Mouse (Mus musculus): ENCODE results near the gene Entpd3.

The Entpd3 gene

DNA sequence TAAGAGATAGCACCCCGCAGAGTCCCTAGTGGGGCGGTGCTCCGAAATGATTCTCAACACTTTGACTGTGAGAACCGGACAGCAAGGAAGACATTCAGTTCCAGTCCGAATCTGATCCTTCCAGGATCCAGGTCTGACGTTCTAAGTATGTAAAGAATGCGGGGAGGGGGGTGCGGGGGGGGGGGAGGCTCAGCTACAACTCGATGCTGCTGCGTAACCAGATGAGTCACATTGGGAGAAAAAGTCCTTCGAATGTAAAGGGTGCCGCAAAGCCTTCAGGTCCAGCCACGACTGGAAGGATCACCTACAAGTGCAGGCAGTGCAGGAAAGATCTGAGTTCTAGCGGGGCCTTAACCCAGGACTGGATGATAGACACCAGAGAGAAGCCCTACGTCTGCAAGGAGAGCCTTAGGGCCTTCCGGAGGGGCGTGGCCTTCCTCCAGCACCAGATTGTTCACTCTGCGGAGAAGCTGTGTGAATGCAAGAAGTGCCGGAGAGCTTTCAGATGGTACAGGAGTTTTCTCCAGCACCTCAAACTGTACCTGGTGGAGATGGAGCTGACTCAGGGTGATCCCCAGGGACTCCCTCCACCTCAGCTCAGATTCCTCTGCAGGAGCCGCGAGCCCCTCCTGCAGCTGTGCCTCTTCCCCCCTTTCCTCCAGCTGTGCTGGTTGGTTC lies 42.5 kb downstream of the Entpd3 start:
- DNase-seq = no peak

DNA sequence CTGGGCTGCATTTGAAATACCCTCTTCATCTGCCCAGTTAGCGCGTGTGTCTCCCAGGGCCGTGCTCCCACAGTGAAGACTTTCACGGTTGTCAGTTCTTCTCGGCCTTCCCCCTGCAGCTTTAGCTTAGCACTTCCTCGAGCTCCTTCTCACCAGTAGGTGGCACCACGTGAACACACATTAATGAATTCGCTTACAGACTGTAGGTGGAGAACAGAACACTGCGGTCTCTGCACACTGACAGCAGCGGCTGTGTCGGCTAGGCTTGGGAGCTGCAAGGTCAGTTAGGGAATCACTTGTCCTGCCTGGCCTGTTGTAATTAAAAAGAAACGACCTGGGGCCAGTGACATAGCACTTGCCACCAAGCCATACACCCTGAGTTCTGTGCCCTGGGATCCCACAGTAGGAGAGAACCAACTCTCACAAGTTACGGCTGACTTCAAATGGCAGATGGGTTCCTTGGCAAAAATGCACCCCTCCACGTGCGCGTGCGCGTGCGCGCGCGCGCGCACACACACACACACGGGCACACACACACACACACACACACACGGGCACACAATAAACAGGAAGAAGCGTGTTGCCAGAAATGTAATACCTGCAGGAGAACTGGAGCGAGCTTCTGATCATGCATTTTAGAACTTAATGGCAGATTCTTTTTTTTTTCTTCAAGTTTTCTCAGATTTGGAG lies 43.1 kb downstream of the Entpd3 start:
- DNase-seq = peak; percentile 91

DNA sequence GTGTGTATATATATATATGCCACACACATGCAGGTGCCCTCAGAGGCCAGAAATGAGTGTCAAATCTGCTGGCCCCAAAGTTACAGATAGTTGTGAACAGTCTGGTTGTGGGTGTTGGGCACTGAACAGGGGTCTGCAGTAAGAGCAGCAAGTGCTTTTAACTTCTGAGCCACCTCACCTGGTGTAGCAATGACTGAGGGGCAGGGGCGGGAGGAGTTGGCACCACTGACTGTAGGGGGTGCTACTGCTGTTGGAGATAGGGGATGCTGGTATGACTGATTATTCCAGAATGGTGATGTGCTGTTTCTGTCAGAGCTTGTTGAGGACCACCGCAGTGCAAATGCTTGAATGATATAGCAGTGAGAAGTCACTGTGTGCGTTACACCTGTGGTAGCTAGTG lies 43.7 kb downstream of the Entpd3 start:
- DNase-seq = no peak

DNA sequence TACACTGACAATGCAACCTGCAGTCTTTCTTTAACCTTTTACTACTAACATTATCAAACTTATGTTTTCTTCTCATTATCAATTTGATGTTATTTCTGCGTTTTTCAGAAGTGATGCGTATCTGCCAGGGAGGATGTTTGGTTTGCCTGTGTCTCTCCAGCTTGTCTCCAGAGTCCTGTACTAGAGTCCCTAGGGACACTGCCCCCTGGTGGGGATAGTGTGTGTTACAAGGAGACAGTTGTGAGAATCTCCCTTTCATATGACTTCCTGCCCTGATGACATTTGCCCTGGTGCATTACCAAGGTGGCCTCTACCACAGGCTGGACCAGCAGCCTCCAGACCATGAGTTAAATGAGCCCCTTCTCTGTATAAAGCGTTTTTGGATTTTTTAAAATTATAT lies 46.9 kb downstream of the Entpd3 start:
- DNase-seq = peak; percentile 71

DNA sequence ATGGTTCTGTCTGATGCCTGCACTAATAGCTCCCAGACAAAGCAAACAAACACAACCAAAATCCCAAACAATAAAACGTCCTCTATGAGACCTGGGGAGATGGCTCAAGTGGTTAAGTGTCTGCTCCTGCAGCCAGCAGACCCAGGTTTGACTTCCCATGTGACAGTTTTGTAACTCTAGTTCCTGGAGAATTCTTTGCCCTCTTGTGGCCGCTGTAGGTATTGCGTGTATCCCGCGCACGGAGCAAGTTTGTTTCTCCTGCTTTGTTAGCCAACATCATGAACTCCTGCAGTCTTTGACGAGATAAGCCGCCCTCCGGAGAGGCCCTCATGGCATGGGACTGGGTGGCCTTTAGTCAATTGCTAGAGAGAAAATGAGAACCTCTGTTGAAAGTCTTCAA lies 51.9 kb downstream of the Entpd3 start:
- no peak for DNase-seq

DNA sequence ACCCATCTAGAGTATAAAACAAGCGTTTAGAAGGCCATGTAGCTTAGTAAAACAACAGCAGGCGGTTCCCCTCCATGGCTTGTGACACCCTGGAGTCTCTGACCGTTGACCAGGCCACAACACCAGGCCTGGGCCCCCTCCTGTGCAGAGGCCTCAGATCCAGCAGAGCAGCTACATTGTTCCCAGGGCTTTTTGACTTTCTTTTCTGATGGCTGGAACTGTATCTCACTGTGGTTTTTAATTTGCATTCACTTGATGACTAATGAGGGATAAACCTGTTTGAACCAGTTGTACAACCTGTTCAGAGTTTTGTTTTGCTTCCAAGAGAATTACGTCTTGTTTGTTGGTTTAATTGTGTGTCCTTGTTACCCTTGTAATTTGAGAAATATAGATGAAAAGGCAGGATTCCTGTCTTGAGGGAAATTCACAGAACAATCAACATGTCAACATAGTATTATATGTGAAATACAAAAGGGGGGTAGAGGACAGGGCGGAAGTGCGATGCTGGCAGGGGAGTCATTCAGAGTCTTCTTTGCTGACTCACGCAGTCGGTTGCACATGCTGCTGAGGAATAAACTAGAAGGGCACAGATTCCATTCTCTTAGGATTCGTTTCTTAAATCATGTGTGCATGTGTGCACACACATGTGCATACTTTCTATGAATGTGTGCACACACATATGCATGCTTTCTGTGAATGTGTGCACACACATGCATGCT lies 53.9 kb downstream of the Entpd3 start:
- DNase-seq = no peak

DNA sequence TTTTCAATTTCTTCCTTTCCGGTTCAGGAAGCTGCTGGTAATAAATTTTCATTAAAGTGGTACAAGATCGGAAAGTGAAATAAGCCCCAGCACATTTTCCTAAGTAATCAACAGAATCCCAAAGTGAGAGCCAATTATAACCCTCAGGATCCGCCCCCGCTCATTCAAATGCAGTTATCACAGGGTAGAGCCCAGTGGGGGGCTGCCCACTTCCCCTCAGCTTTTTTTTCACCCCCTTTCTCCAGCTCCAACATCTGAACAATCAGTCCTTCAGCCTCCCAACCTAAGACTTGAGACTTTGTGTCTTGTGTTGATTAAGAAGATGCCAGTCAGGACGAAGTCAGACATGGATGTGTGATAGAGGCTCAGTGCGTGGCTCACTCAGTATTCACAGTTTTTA lies 55.2 kb downstream of the Entpd3 start:
- no peak for DNase-seq

DNA sequence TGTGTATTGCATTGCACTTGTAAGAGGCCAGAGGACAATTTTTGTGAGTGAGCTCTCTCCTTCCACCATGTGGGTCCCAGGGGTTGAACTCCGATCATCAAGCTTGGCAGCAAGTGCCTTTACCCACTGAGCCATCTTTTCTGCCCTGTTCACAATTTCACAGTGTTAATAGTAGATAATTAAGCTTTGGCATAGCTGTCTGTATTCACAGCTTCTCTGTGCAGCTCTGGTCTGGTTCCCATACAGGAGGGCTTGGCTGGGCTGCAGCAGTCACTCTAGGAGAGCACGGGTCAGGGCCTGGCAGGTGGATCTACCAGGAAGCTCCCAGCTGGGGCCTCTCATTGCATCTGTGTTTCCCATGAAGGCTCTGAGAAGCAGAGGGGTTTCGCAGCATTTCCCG lies 55.7 kb downstream of the Entpd3 start:
- no peak for DNase-seq

DNA sequence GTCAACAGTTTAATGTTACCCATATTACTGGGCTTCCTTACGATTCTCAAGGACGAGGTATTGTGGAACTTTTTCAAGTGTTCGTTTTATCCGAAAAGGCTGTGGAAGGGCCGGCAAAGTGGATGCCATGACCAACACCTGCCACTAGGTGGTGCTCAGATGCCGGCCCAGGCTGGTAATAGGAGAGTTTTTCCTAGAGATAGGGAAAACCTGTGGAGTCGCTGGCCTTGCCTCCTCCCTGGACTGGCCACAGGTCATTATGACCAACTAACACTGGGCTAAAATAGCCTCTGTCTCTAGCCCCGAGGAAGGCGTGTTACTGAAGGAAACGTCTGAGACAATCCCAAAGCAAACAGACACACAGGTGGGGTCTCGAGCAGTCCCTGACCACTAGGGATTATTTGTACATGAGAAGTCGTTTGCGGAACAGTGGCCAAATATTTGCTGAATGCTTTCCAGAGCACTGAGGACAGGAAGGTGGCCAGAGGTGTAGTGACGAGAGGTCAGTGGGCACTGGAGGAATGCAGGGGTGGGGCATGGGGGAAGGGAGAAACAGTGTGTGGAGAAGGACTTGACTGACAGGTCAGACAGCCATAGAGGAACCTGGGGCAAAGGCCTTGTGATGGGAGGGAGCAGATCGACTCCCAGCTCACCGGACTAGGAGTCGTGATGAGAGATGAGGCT lies 62.0 kb downstream of the Entpd3 start:
- no peak for DNase-seq

DNA sequence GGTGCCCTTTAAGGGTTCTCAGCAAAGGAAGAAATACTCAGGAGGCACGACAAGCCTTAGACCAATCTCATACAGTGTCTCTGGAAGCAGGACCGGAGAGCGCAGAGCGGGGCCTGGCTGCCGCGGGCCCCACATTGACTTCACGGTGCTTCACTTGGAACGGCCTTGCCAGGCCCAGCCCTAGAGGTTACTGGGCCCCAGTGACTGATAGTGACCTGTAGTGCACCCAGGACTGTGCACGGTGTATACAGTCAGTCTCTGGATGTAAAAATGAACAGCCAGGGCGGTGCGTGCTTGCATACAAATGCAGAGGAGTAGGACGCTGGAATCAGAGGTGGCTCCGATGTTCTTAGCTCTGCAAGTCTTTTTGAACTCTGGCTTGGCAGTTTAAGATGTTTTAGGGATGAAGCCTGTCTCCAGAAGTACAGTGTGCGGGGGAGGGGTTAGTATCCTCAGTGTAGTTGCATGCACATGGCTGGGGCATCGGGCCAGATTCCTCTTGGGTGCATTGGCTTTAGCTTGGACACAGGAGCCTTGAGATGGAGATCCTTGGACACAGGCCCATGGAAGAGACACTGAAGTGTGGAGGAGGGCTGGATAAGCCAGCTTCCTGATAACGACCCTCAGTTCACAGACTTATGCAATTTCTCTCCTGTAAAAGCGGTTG lies 62.7 kb downstream of the Entpd3 start:
- DNase-seq = no peak

DNA sequence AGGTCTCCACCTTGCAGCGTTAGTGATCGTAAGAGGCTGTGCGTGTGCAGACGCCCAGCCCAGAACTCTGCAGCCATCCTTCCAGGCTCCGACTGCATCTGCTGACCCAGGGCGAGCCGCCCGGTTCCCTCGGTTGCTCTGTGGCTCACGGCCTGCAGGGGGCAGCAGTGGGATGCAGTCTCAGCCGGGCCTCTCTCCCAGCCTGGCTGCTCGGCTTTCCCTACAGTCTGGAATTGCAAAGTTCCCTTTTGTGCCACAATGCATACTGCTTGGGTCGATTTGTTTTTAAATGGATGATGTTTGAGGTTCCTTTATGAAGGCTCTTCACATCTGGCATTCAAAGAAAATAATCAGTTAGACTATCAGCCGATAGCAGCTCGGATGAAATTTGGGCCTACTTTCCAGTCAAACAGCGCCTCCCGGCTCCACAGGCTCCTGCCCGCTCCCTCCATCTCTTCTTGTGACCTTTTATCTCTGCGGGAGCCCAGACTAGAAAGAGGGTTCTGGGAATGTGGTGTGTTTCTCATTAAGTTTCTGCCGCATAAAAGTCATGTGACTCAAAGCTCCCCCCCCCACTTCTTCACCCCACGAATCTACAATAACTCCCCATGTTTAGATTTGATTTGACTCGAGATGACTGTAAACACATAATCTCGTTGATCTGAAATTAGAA lies 63.4 kb downstream of the Entpd3 start:
- peak; percentile 81 for DNase-seq

DNA sequence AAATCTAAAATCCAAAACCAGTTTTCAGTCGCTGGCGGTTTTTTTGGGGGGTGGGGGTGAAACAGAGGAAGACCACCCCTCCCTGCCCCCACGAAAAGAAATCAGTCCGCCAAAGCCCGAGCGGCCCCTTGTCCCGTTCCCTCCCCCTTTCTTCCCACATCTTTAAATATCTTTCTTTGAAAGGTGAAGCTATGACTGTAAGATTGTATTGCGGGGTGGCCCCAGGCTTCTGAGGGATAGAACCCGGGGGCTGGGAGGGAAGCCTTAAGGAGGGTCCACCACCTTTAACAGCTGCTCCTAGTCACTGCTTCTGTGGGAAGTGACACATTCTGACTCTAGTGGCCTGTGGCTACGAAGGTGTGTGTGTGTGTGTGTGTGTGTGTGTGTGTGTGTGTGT lies 63.9 kb downstream of the Entpd3 start:
- no peak for DNase-seq

DNA sequence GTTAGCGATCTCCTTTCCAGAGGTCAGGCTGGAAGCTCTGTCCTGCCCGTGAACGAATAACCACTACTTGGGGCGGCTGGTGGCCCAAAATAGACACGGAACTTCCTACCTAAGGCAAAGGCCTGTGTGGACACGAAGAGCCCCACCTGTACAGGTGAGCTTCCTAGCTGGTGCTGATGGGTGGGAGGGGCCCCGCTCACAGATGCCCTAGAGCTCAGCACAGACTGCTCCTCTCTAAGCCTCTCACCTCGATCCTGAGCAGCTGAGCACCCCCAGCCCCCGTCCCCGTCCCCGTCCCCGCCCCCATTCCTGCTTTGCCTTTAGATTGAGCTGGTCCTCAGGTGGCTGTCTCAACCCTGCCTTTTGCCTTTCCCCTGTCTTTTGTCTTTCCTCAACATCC lies 64.3 kb downstream of the Entpd3 start:
- no peak for DNase-seq

DNA sequence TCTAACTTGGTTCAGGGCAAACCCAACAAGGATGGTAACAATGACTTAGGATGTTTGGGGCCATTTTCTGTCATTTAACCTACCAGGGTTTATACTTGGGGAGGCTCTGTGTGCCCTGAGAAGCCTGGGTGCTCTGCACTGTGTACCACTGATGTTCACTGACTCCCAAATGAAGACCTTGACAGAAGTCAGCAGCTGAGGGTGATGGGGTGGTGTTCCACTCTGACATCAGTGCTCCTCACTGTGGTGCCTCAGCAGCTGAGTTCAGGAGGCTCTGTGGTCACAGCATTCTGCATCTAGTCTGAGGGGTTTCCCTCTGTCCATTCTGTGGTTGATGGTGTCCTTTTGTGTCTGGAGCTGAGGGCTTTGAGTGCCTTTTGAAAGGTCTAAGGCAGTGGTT lies 71.4 kb downstream of the Entpd3 start:
- DNase-seq = no peak

DNA sequence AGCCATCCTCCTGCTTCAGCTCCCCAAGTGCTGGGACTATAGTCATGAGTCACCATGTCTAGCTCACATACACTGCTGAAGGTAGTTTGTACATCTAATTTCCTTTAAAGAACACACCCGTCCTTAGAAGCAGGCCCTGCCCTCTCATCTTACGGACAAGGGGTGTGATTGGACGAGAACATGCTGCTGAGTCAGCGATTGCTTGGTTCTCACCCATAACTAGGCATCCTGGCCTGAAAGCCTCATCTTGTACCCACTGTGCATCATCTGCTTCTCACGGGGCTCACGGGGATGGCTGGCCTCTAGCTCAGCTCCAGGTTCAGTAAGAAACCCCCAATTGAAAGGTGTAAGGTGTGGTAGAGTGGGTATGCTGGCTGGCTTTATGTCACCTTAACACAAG lies 74.4 kb downstream of the Entpd3 start:
- no peak for DNase-seq
